Mouse (Mus musculus) bone marrow macrophage, adult 2 months (primary cell): ENCODE measurements at regions not wholly inside any gene's neighbourhood (a gene's known extent, or its start where the extent isn't known, plus 50 kb on each side); places are given as distances from the start of the nearest gene placed in this dataset.

Experiments used
- CTCF ChIP-seq: IDR thresholded peaks from 2 replicates; pipeline ENCODE4 v1.5.1; 2012; ENCODE audit warnings: low read depth, mild to moderate bottlenecking, low read length, moderate library complexity
- POLR2A ChIP-seq: IDR thresholded peaks from 2 replicates; pipeline ENCODE4 v1.6.1; 2012; ENCODE audit warnings: mild to moderate bottlenecking, low read depth, low read length, borderline replicate concordance

GRCm38 (mm10) chr13:28455878-28456277 is 198.6 kb downstream of the Gm11361 start:
- TF ChIP-seq POLR2A (no peak), CTCF (no peak)
